Mouse (Mus musculus): Measurements from ENCODE around the gene Lpar1.
A peak's percentile ranks its signal among the peaks of the same experiment; 100 is the strongest.

Gene Lpar1

DNA sequence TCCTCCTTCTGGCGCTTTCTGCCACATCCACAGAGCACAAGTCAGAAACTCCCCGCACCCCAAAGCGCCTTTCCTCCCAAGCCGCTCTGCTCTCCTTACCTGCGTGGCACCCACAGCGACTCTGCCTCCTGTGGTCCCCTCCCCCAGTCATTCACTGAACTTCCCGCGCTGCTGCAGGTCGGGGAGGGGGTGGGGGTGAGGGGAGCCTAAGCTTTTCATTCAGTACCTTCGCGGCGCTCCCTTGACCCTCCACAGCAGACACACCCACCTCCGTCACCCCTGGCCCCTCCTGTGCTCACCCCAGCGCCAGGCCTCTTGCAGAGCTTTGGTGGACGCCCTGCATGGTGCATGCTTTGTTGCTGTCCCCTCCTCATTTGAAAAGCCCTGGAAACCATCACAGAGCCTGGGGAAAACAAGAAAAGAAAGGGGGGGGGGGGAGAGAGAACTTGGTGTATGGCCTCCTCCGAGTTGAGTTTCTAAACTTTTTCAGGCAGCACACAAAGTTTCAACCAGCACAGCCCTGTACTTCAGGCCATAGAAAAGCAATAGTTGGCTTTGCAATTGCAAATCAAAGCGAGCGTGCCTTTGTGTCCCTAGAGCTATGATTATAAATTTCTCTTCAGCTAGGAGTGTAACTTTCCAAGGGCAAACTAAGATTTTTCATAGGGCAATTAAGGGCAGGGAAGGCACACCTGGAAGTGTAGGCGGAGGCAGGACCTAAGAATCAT, at the start of gene Lpar1:
TSS of gene Lpar1 (minus strand) at position 268 of the 728 bp plus-strand sequence.
- DNase-seq (ENCODE audit: low read depth), result no peak

DNA sequence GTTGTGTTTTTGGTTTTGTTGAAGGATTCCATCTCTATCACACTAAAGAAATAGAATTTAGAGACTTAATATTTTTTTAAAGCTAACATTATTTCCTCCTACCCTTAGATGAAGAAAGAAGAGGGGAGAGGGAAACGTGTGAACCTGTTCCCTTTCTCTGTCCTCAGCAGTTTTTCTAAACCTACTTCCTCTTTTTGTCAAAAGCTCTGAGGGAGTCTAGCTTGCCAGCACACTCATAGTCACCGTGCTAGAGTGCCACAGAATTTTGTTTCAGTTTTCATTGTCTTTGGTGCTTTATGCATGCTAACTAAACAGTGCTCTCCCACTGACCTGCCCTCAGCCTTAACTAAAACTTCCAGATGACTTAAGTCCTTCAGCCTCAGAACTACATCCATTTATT, 32.2 kb upstream of the Lpar1 start:
- no peak for DNase-seq (ENCODE audit: low read depth)

GRCm38 (mm10) chr4:58581191-58581590, 27.5 kb upstream of the Lpar1 start:
- DNase-seq (ENCODE audit: low read depth), result no peak

- DNase-seq (ENCODE audit: low read depth), result no peak
Measured at GRCm38 (mm10) chr4:58580516-58580915, 26.8 kb upstream of the Lpar1 start.

DNA sequence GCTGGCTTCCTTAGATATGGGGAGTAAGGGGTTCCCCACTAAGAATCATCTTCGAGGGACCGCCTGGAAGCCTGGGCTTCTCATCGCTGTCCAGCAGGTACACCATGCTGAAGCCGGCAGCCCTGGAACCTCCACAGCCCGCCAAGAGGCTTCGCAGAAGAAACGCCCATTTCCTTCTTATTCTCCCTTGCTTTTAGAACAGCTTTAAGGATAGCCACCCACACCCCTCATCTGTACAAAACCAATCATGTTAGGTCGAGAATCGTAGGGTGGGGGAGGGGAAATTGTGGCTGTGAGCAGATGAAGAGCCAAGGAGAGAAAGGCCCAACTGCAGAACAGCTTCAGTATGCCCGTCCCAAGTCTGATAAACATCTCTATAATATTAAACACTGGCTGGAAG, 26.4 kb upstream of the Lpar1 start:
- DNase-seq (ENCODE audit: low read depth), result no peak

DNA sequence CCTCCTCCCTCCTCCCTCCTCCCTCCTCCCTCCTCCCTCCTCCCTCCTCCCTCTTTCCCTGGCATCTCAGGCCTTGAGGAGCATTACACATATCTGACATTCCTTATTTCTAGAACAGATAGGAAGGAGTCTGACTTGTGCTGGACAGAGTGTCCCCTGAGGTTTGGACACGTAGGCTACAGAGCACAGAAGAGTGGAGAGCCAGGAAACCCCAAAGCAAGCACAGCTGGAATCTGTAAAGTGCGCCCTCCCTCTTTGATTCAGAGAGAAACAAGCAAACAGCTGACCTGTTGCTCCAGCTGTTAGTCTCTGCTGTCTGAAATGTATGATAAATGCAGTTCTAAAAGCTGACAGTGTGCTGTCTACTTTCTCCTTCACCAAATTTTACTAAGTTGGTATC, 24.8 kb upstream of the Lpar1 start:
- no peak for DNase-seq (ENCODE audit: low read depth)

DNA sequence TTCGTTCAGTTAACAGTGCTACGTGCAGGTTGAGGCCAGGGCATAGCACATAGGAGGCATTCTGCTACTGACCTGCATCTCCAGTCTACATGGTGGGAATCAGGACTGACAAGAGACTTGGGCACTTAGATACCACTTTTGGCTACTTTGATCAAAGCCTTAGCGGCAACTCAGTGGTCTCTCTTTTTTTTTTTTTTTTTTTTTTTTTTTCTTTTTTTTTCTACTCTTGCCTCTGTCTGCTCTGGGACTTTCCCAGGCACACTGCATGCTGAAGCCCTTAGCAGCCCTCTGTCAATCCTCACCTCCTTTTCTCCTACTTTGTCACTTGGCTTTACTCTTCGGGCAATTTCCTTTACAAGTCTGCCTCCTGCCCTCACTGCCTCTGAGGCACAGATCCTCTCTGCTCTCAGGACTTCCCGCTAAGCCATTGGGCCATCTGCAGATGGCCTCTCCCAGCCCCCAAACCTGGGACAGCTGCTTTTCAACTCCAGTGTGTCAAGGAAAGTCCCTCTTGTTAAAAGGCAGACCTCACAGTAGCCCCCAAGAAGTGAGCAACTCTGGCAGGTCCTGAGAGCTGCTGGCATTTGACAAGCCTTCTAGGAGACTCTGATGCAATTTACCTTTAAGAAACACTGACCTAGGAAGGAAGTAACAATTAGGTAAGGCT, 23.8 kb upstream of the Lpar1 start:
- no peak for DNase-seq (ENCODE audit: low read depth)

DNA sequence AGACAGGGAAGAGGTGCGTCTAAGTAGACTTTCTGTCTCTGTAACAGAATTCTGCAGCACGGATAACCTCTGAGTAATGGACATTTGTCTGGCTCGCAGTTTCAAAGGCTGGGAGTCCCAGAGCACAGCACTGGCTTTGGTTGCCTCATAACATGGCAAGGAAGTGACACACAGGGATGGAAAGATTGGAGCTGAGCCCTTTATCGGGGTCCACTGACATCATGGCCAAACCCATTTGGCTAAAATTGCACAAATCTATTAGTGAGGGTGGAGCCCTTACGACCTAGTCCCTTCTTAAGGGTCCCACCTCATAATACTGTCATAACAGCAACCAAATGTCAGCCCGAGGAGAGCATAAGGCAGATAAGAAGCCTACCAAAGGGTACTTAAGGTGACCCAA, 22.1 kb upstream of the Lpar1 start:
- no peak for DNase-seq (ENCODE audit: low read depth)

GRCm38 (mm10) chr4:58574024-58574423, 20.3 kb upstream of the Lpar1 start:
- DNase-seq (ENCODE audit: low read depth), result no peak

DNA sequence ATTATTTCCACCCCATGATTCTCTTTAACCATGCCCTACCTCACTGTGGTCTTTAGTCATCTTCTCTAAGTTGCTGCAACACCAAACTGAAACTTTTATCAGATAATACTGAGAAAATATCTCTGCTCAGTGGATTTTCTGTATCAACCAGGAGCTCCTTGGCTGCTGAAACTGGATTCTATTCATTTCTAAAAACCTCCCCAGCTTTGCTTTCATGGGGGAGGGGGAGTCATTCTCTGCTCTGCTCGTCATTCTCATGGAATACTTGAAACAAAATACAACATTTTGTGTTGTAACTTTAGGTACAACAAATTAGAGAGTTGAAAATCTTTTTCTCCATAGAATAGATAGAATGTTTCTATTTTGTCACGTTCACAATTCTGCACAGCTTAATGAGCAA, 18.7 kb upstream of the Lpar1 start:
- no peak for DNase-seq (ENCODE audit: low read depth)

- DNase-seq (ENCODE audit: low read depth), result no peak
Measured at GRCm38 (mm10) chr4:58571661-58572060, 18.0 kb upstream of the Lpar1 start.

DNA sequence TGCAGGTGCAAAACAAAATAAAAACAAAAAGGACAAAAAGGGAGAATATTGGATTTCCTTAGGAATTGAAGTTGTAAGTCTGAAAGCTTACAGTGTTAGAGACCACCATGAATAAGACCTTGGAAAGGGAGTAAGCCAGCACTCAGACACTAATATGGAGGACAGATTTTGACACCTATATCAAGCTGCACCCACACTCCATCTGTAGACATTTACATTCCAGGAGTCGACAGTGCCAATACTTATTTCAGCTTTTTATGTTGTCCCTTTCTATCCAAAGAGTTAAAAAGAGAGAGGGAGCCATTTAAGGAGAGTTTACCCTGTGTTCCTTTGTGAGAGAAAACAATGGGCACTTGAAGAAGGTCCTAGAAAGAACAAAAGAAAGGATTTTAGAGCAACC, 17.5 kb upstream of the Lpar1 start:
- DNase-seq (ENCODE audit: low read depth), result no peak

DNA sequence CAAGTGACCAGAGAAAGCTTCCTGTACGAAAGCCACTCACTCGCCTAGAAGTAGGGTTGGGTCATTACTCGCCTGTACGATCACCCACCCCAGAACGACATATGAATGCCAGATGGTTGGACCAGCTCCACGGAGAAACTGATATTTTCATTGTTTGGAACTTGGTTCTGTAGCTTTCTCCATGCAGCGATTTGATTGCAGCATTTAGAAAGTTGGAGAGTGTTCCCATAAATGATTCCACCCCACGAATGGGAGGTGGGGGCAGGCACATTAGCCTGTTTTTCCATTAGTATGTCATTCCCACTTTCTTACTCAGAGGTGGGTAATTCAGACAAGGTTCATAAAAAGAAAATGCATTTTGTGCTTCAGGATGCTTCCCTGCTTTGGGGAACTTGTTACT, 14.8 kb upstream of the Lpar1 start:
- DNase-seq (ENCODE audit: low read depth), result no peak

DNA sequence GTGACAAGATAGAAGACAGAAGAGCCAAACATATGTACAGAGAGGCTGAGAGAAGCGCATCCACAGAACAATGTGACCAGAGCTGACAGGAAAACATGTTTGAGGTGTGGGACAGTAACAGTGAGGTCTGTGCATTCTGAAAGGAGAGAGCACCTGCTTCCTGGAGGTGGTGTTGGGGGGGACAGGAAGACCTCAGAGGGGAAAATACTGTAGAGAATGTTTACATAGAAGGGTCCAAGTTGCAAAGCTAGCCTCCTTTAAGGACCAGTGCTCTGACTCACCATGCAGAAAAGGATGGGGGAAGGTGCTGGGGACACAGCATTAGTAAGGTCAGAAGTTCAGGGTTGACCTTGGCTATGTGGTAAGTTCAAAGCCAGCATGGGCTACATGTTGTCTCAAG, 9.1 kb upstream of the Lpar1 start:
- no peak for DNase-seq (ENCODE audit: low read depth)

GRCm38 (mm10) chr4:58557001-58557400, 3.3 kb upstream of the Lpar1 start:
- DNase-seq (ENCODE audit: low read depth), result no peak

- DNase-seq (ENCODE audit: low read depth), result no peak
Measured at GRCm38 (mm10) chr4:58554359-58554838, 701 bp upstream of the Lpar1 start.

GRCm38 (mm10) chr4:58552731-58553630, 717 bp downstream of the Lpar1 start:
- DNase-seq (ENCODE audit: low read depth), result no peak

DNA sequence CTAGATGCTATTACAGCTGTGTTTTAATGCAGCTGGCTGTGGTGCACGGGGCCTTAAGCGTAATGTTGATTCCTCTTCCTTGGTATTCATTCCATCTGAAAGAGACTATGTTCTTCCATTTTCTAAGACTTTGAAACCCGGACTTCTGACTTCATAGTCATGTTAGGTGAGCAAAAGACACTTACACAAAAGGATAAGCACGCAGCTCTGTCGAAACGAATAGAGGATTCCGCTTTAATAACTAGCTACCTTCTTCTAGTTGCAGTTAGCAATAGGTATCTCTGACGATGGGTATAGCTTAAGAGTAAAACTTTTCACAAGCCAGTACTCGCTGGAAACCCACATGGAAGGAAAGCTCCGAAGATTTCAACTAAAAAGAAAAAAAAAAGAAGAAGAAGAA, 1.5 kb downstream of the Lpar1 start:
- DNase-seq (ENCODE audit: low read depth), result no peak

- peak; percentile 3 for DNase-seq (ENCODE audit: low read depth)
Measured at GRCm38 (mm10) chr4:58551820-58552219, 1.9 kb downstream of the Lpar1 start.

DNA sequence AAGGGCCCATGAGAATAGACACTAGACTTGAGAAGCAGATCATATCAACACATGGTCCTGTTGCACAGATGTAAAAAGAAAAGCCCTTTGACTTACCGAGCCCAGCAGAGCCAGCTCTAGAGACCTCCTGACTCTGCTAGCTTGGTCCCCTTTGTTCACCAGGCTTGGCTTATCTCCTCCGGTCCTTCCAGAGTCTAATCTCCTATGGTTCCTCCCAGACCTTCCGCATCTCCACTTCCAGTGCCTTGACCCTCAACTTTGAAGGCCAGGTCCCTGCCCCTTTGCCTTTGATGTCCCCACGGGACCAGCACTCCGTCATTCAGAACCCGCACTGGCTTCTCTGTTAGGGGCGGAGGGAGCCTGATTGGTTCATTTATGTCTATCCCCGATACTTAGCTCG, 6.0 kb downstream of the Lpar1 start:
- no peak for DNase-seq (ENCODE audit: low read depth)

GRCm38 (mm10) chr4:58547273-58547565, 6.5 kb downstream of the Lpar1 start:
- no peak for DNase-seq (ENCODE audit: low read depth)

DNA sequence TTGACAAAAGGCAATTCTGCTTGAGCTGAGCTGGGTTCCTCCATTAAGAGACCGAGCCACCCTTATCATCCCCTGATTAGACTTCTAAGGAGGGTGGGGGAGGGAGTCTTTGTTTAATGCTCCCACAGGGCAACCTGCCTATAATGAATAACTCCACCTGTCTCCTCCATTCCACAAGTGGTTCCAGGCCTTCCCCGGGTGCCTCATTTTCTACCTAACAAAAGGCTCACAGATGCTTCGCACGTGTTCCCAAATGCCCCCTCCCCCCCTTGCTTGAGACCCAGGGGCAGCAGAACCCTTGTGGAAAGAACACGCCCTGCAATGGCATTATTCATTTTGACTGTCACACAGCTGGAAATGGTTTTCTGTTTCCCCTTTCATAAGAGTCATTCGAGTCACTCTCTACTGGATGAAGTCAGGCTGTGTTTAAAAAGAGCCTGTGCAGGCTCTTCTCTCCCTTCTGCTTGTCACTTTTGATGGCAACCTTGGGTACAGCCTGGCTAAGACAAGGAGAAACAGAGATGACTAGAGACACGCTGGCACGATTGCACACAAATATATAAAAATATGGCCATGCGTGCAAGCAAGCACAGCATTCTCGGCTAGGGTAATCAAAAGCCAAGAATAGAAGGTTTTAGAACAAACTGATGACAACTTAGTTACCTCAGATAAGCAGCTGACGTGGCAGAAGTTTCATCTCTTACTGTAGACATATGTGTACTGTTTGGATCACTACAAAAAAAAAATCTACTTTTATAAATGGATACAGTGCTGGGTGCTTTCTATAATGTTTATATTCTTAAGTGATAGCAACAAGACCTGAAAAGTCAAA, 7.0 kb downstream of the Lpar1 start:
- DNase-seq (ENCODE audit: low read depth), result no peak

Data from induced T-regulatory cell, adult 2 months (primary cell).